Mouse (Mus musculus) intestine, embryonic 16.5 days (tissue): ENCODE results near the gene Carns1. TPM values are rescaled to one million over a fixed set of nuclear protein-coding genes. Genes with fewer than 3 reads are reported as not detected.
A peak's percentile ranks its signal among the peaks of the same experiment; 100 is the strongest.

Experiments
- ATAC-seq: fragments of 200-750 bp; cut with Nextera tagmentation; 2 replicates; pipeline ENCODE4 v1.8.0; 2017; ENCODE audit warnings: moderate TSS enrichment, moderate library complexity
- H3K27ac ChIP-seq: fragments of 300-500 bp; sonication (generic); 2 replicates; pipeline ENCODE4 v1.5.1; 2014; ENCODE audit warnings: mild to moderate bottlenecking, low read length
- H3K27me3 ChIP-seq: fragments of 300-500 bp; sonication (generic); replicated peaks from 2 replicates; pipeline ENCODE4 v1.6.1; 2014; ENCODE audit warnings: low read length, control low read depth, mixed read lengths; ENCODE audit not compliant: control insufficient read depth, insufficient read depth
- H3K36me3 ChIP-seq: fragments of 300-500 bp; sonication (generic); 2 replicates; pipeline ENCODE4 v1.6.1; 2014; ENCODE audit warnings: low read length, control low read depth; ENCODE audit not compliant: control insufficient read depth, insufficient read depth
- H3K4me1 ChIP-seq: fragments of 300-500 bp; sonication (generic); 2 replicates; pipeline ENCODE4 v1.6.1; 2014; ENCODE audit warnings: low read length, control low read depth, mixed read lengths; ENCODE audit not compliant: control insufficient read depth, insufficient read depth
- H3K4me2 ChIP-seq: fragments of 300-500 bp; sonication (generic); 2 replicates; pipeline ENCODE4 v1.6.1; 2014; ENCODE audit warnings: low read depth, low read length, control low read depth
- H3K4me3 ChIP-seq: fragments of 300-500 bp; sonication (generic); 2 replicates; pipeline ENCODE4 v1.5.1; 2014; ENCODE audit warnings: mild to moderate bottlenecking, low read length
- H3K9ac ChIP-seq: fragments of 300-500 bp; sonication (generic); 2 replicates; pipeline ENCODE4 v1.6.1; 2014; ENCODE audit warnings: low read depth, low read length
- H3K9me3 ChIP-seq: fragments of 300-500 bp; sonication (generic); 2 replicates; pipeline ENCODE4 v1.6.1; 2016; ENCODE audit warnings: low read length, control low read depth; ENCODE audit not compliant: control insufficient read depth
- WGBS: fragments of 180-500 bp; shearing (Covaris S2); extraction: QIAGEN DNeasy Blood & Tissue Kit; methylation state at CpG from one replicate; pipeline ENCODE4 v1.1.7; 2014; 5-methylcytosine and 5-hydroxymethylcytosine counted together
- polyA plus RNA-seq: library from polyadenylated mRNA; unstranded; fragments of >200 nt; fragmentation: Nextera tagmentation; extraction: Ambion mirVana; gene quantifications from 2 replicates; pipeline ENCODE4 v1.2.1, GENCODE M21; 2015

The Carns1 gene
- polyA plus RNA-seq, 1 experiment from 2014 or later = 1.4 TPM

GRCm38 (mm10) chr19:4164721-4165120 lies 10.6 kb downstream of the Carns1 start:
- 72% methylated on average over 2 of the region's 2 CpGs for WGBS
- Histone ChIP-seq H3K9ac (no peak overlapping the region), H3K27me3 (no peaks in the 10 kb centered on the region), H3K9me3 (no peaks in the 10 kb centered on the region), H3K27ac (no peak overlapping the region), H3K4me3 (no peak overlapping the region), H3K36me3 (no peaks in the 10 kb centered on the region; the same call in 1 of the 2 replicates), H3K4me1 (peaks cover 12% of the 10 kb centered on the region), H3K4me2 (no peak overlapping the region)
- ATAC-seq = no peak

- no peak overlapping the region for H3K4me3 ChIP-seq
- peaks cover 6% of the 10 kb centered on the region; the same call in 1 of the 2 replicates for H3K36me3 ChIP-seq
- 71% methylated on average over 3 of the region's 3 CpGs for WGBS
- H3K9ac ChIP-seq = 0 out of 2 replicates have a peak overlapping the region, but pooled peaks have one; percentile 8
- no peaks in the 10 kb centered on the region for H3K9me3 ChIP-seq
- no peaks in the 10 kb centered on the region for H3K27me3 ChIP-seq
- H3K4me2 ChIP-seq = no peak overlapping the region
- H3K4me1 ChIP-seq = peaks cover 12% of the 10 kb centered on the region
- no peak overlapping the region for H3K27ac ChIP-seq
- ATAC-seq = no peak
Observed at GRCm38 (mm10) chr19:4164100-4164499, 11.2 kb downstream of the Carns1 start.

- Histone ChIP-seq H3K9ac (peak overlapping the region; percentile 85), H3K36me3 (peaks cover 7% of the 10 kb centered on the region; the same call in 1 of the 2 replicates), H3K9me3 (no peaks in the 10 kb centered on the region), H3K4me1 (peaks cover 12% of the 10 kb centered on the region), H3K4me3 (peak overlapping the region; percentile 76), H3K4me2 (peak overlapping the region; percentile 49), H3K27me3 (no peaks in the 10 kb centered on the region), H3K27ac (peak overlapping the region; percentile 34)
- ATAC-seq = peak; percentile 35; the same call in 1 of the 2 replicates
- WGBS = 31% methylated on average over 4 of the region's 4 CpGs
Observed at GRCm38 (mm10) chr19:4163543-4163887, 11.8 kb downstream of the Carns1 start.

GRCm38 (mm10) chr19:4162646-4163542 lies 12.4 kb downstream of the Carns1 start, which contains the start of gene Rps6kb2:
Gene Rps6kb2, minus strand, starts transcription at chr19:4163354.
- Histone ChIP-seq H3K4me3 (peak within 1 kb of the TSS; percentile 76), H3K9me3 (no peaks in the 10 kb centered on the region), H3K27ac (peak within 1 kb of the TSS; percentile 34), H3K4me2 (peak within 1 kb of the TSS; percentile 95), H3K27me3 (no peaks in the 10 kb centered on the region), H3K36me3 (peaks cover 7% of the 10 kb centered on the region; the same call in 1 of the 2 replicates), H3K9ac (peak within 1 kb of the TSS; percentile 85), H3K4me1 (peaks cover 12% of the 10 kb centered on the region)
- peak; percentile 84 for ATAC-seq
- WGBS = 7% methylated on average over 42 of the region's 42 CpGs

GRCm38 (mm10) chr19:4159049-4159448 lies 16.2 kb downstream of the Carns1 start:
- no peak for ATAC-seq
- no peaks in the 10 kb centered on the region for H3K9me3 ChIP-seq
- H3K4me1 ChIP-seq = peaks cover 9% of the 10 kb centered on the region
- no peak overlapping the region for H3K4me3 ChIP-seq
- no peak overlapping the region for H3K27ac ChIP-seq
- 97% methylated on average over 8 of the region's 8 CpGs for WGBS
- H3K9ac ChIP-seq = no peak overlapping the region
- no peak overlapping the region for H3K4me2 ChIP-seq
- no peaks in the 10 kb centered on the region for H3K27me3 ChIP-seq
- peaks cover 19% of the 10 kb centered on the region for H3K36me3 ChIP-seq

- Histone ChIP-seq H3K9ac (no peak overlapping the region), H3K27ac (no peak overlapping the region), H3K36me3 (peaks cover 25% of the 10 kb centered on the region), H3K9me3 (no peaks in the 10 kb centered on the region), H3K27me3 (no peaks in the 10 kb centered on the region), H3K4me1 (no peaks in the 10 kb centered on the region), H3K4me2 (no peak overlapping the region), H3K4me3 (no peak overlapping the region)
- 86% methylated on average over 12 of the region's 12 CpGs for WGBS
- ATAC-seq = no peak
Observed at GRCm38 (mm10) chr19:4156771-4157170, 18.5 kb downstream of the Carns1 start.

GRCm38 (mm10) chr19:4156073-4156579 lies 19.2 kb downstream of the Carns1 start:
- Histone ChIP-seq H3K9me3 (no peaks in the 10 kb centered on the region), H3K4me3 (no peak overlapping the region), H3K4me2 (no peak overlapping the region), H3K9ac (no peak overlapping the region), H3K27me3 (no peaks in the 10 kb centered on the region), H3K27ac (no peak overlapping the region), H3K4me1 (0 out of 2 replicates have a peak, but pooled peaks cover 1% of the 10 kb centered on the region), H3K36me3 (peaks cover 29% of the 10 kb centered on the region)
- WGBS = 78% methylated on average over 20 of the region's 20 CpGs
- ATAC-seq = no peak

- Histone ChIP-seq H3K27me3 (no peaks in the 10 kb centered on the region), H3K9me3 (no peaks in the 10 kb centered on the region), H3K27ac (no peak overlapping the region), H3K4me3 (no peak overlapping the region), H3K4me1 (peaks cover 7% of the 10 kb centered on the region; the same call in 1 of the 2 replicates), H3K4me2 (no peak overlapping the region), H3K9ac (no peak overlapping the region), H3K36me3 (peaks cover 36% of the 10 kb centered on the region)
- WGBS = 73% methylated on average over 6 of the region's 6 CpGs
- no peak for ATAC-seq
Observed at GRCm38 (mm10) chr19:4155223-4156072, 19.8 kb downstream of the Carns1 start.
